Mouse (Mus musculus) ES-E14 (cell line): ENCODE measurements around the gene Ap1b1.

ENCODE experiments used
- ZC3H11A ChIP-seq: IDR thresholded peaks from 2 replicates; pipeline ENCODE4 v1.6.1; 2012; ENCODE audit warnings: low read depth, mild to moderate bottlenecking, inconsistent platforms, low read length, borderline replicate concordance
- ZNF384 ChIP-seq: IDR thresholded peaks from 2 replicates; pipeline ENCODE4 v1.6.1; 2012; ENCODE audit warnings: low read depth, low read length, inconsistent platforms

DNA sequence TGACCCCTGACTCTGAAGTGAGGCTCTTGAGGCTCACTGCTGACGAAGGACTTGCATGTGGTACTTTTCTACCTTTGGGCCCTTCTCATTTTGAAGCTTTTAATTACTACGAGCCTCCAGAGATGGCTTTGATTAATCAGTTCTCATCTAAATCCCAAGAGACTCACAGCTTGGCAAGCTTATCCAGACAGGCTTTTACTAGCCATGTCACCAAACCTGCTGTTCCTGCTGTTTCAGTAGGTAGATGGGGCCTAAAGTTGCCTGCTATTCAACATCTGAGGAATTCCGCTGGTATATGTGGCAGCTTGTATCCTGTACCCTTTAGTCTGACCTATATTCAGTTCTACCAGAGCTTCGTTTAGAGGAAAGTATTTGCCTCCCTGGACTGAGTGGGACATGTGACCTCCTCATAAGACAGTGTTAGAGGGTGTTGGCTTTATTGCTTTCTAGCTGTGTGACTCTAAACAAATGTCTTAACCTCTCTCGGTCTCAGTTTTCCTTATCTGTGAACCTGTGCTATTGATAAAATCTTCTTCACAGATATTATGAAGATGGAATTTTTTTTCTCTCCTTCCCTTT, 10.1 kb downstream of the Ap1b1 start:
- TF ChIP-seq ZC3H11A (no peak), ZNF384 (no peak)
